Mouse (Mus musculus): ENCODE data around the gene Mup9.
"Not testable (repeated sequence)": the region's sequence is repeated elsewhere in the genome, so short reads cannot be mapped to it uniquely, and the experiment has no call there.

The Mup9 gene

GRCm38 (mm10) chr4:60421852-60422251 lies at the start of gene Mup9:
TSS of gene Mup9 (minus strand) at chr4:60421952.
- not testable (repeated sequence) for DNase-seq
